Mouse (Mus musculus) liver, adult 2 months (tissue): Measurements from ENCODE around the gene Adgrl2.

Experiments
- CTCF ChIP-seq: fragments of 200-500 bp; IDR thresholded peaks from 2 replicates; pipeline ENCODE4 v1.5.1; 2011; ENCODE audit warnings: low read depth, low read length, control low read depth
- POLR2A ChIP-seq: fragments of 200-500 bp; IDR thresholded peaks from 2 replicates; pipeline ENCODE4 v1.6.1; 2011; ENCODE audit warnings: low read length, control low read depth; ENCODE audit not compliant: insufficient read depth; ENCODE audit errors: extremely low read depth

DNA sequence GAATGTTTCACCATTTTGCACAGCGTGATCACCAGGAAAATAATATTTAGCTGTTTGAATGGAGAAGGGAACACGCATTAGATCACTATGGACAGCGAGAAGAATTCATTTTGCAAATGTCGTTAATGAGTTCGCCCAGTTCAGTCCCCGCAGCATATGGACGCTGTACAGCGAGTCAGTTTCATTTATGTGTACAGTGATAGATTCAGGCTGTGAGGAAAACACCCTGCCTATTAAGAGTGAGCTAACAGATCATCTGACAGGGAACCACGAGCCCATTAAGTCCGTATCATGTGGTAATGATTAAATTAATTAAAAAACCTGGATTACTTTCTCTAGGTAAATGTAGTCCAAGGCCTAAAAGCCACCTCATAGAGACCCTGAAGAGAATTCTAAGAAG, 161.8 kb downstream of the Adgrl2 start:
- TF ChIP-seq POLR2A (no peak), CTCF (no peak)
